Mouse (Mus musculus): ENCODE data around the gene Nutf2-ps1. TPM values are rescaled to one million over a fixed set of nuclear protein-coding genes. Genes with fewer than 3 reads are reported as not detected.
"Not testable (repeated sequence)": the region's sequence is repeated elsewhere in the genome, so short reads cannot be mapped to it uniquely, and the experiment has no call there.

Nutf2-ps1 gene
- polyA plus RNA-seq (2015; fragmentation: Nextera tagmentation; extraction: Ambion mirVana) = 402 and 410 TPM in 2 replicates

GRCm38 (mm10) chr19:53588968-53589367 is at the start of gene Nutf2-ps1:
Gene Nutf2-ps1 (minus strand): TSS chr19:53589068.
- not testable (repeated sequence) for H3K4me3 ChIP-seq; H3K36me3 ChIP-seq; H3K4me2 ChIP-seq; H3K9me3 ChIP-seq; H3K9ac ChIP-seq; ATAC-seq (ENCODE audit: borderline replicate concordance, extremely low read depth, low FRiP score, low TSS enrichment); H3K27me3 ChIP-seq; H3K4me1 ChIP-seq; H3K27ac ChIP-seq
- 96% methylated on average over 7 of the region's 7 CpGs for WGBS

GRCm38 (mm10) chr19:53638041-53638440 is 49.2 kb upstream of the Nutf2-ps1 start:
- Histone ChIP-seq H3K27me3 (no peaks in the 10 kb centered on the region), H3K9me3 (no peaks in the 10 kb centered on the region), H3K36me3 (peaks cover 75% of the 10 kb centered on the region), H3K27ac (no peak overlapping the region), H3K4me3 (no peak overlapping the region), H3K4me1 (no peaks in the 10 kb centered on the region), H3K4me2 (no peak overlapping the region), H3K9ac (no peak overlapping the region)
- 87% methylated on average over 2 of the region's 2 CpGs for WGBS
- no peak for ATAC-seq (ENCODE audit: borderline replicate concordance, extremely low read depth, low FRiP score, low TSS enrichment)

- no peak for ATAC-seq (ENCODE audit: borderline replicate concordance, extremely low read depth, low FRiP score, low TSS enrichment)
- 81% methylated on average over 13 of the region's 13 CpGs for WGBS
- Histone ChIP-seq H3K4me1 (no peaks in the 10 kb centered on the region), H3K9ac (no peak overlapping the region), H3K9me3 (no peaks in the 10 kb centered on the region), H3K36me3 (peaks cover 83% of the 10 kb centered on the region), H3K27ac (no peak overlapping the region), H3K4me3 (no peak overlapping the region), H3K4me2 (no peak overlapping the region), H3K27me3 (no peaks in the 10 kb centered on the region)
Measured at GRCm38 (mm10) chr19:53621681-53622080, 32.8 kb upstream of the Nutf2-ps1 start.

- no peaks in the 10 kb centered on the region for H3K9me3 ChIP-seq
- ATAC-seq (ENCODE audit: borderline replicate concordance, extremely low read depth, low FRiP score, low TSS enrichment) = no peak
- H3K27ac ChIP-seq = no peak overlapping the region
- no peak overlapping the region for H3K9ac ChIP-seq
- H3K4me3 ChIP-seq = no peak overlapping the region
- no peaks in the 10 kb centered on the region for H3K4me1 ChIP-seq
- no peaks in the 10 kb centered on the region for H3K27me3 ChIP-seq
- H3K4me2 ChIP-seq = no peak overlapping the region
- WGBS = 80% methylated on average over 6 of the region's 6 CpGs
- H3K36me3 ChIP-seq = peaks cover 26% of the 10 kb centered on the region; the same call in 1 of the 2 replicates
Measured at GRCm38 (mm10) chr19:53608921-53609320, 20.1 kb upstream of the Nutf2-ps1 start.

- Histone ChIP-seq H3K4me3 (peak overlapping the region; percentile 76), H3K27ac (no peak overlapping the region)
- 6% methylated on average over 11 of the region's 11 CpGs for WGBS
Measured at GRCm38 (mm10) chr19:53601363-53601655, 12.4 kb upstream of the Nutf2-ps1 start.

GRCm38 (mm10) chr19:53600549-53601362 is 11.9 kb upstream of the Nutf2-ps1 start:
- H3K27ac ChIP-seq = peak overlapping the region; percentile 93
- H3K27me3 ChIP-seq = no peaks in the 10 kb centered on the region
- WGBS = under 1% methylated on average over 51 of the region's 82 CpGs
- H3K4me1 ChIP-seq = peaks cover 19% of the 10 kb centered on the region
- peak overlapping the region; percentile 77 for H3K4me2 ChIP-seq
- no peaks in the 10 kb centered on the region for H3K9me3 ChIP-seq
- peak overlapping the region; percentile 91 for H3K9ac ChIP-seq
- ATAC-seq (ENCODE audit: borderline replicate concordance, extremely low read depth, low FRiP score, low TSS enrichment) = peak; percentile 75
- H3K36me3 ChIP-seq = peaks cover 8% of the 10 kb centered on the region
- peak overlapping the region; percentile 76 for H3K4me3 ChIP-seq

More at GRCm38 (mm10) chr19:53601363-53601655, 12.4 kb upstream of the Nutf2-ps1 start:
- Histone ChIP-seq H3K27me3 (no peaks in the 10 kb centered on the region), H3K36me3 (peaks cover 12% of the 10 kb centered on the region), H3K9ac (peak overlapping the region; percentile 91), H3K9me3 (no peaks in the 10 kb centered on the region), H3K4me2 (peak overlapping the region; percentile 77), H3K4me1 (peaks cover 19% of the 10 kb centered on the region)
- ATAC-seq (ENCODE audit: borderline replicate concordance, extremely low read depth, low FRiP score, low TSS enrichment) = no peak

- peak within 1 kb of the TSS; percentile 91 for H3K9ac ChIP-seq
- H3K36me3 ChIP-seq = peaks cover 6% of the 10 kb centered on the region
- H3K4me3 ChIP-seq = peak within 1 kb of the TSS; percentile 76
- ATAC-seq (ENCODE audit: borderline replicate concordance, extremely low read depth, low FRiP score, low TSS enrichment) = peak; percentile 97
- H3K27me3 ChIP-seq = no peaks in the 10 kb centered on the region
- peak within 1 kb of the TSS; percentile 93 for H3K27ac ChIP-seq
- peaks cover 19% of the 10 kb centered on the region for H3K4me1 ChIP-seq
- H3K9me3 ChIP-seq = no peaks in the 10 kb centered on the region
- WGBS = under 1% methylated on average over 70 of the region's 70 CpGs
- peak within 1 kb of the TSS; percentile 77 for H3K4me2 ChIP-seq
Measured at GRCm38 (mm10) chr19:53599757-53600539, 11.1 kb upstream of the Nutf2-ps1 start, which contains the start of gene Smc3. Gene Smc3 (plus strand): TSS chr19:53600398.

GRCm38 (mm10) chr19:53596723-53597474 is 8.0 kb upstream of the Nutf2-ps1 start:
- no peaks in the 10 kb centered on the region for H3K36me3 ChIP-seq
- no peak overlapping the region for H3K27ac ChIP-seq
- no peak for ATAC-seq (ENCODE audit: borderline replicate concordance, extremely low read depth, low FRiP score, low TSS enrichment)
- peaks cover 6% of the 10 kb centered on the region for H3K4me1 ChIP-seq
- no peak overlapping the region for H3K4me3 ChIP-seq
- H3K4me2 ChIP-seq = no peak overlapping the region
- no peaks in the 10 kb centered on the region for H3K27me3 ChIP-seq
- H3K9ac ChIP-seq = no peak overlapping the region
- no peaks in the 10 kb centered on the region for H3K9me3 ChIP-seq
- 65% methylated on average over 7 of the region's 7 CpGs for WGBS

GRCm38 (mm10) chr19:53587686-53588085 is 1.2 kb downstream of the Nutf2-ps1 start:
- H3K27me3 ChIP-seq; ATAC-seq (ENCODE audit: borderline replicate concordance, extremely low read depth, low FRiP score, low TSS enrichment); H3K27ac ChIP-seq; H3K4me3 ChIP-seq; H3K4me2 ChIP-seq; H3K9ac ChIP-seq; H3K9me3 ChIP-seq; H3K4me1 ChIP-seq; H3K36me3 ChIP-seq: not testable (repeated sequence)
- 91% methylated on average over 3 of the region's 3 CpGs for WGBS

GRCm38 (mm10) chr19:53580271-53580670 is 8.6 kb downstream of the Nutf2-ps1 start:
- not testable (repeated sequence) for H3K4me3 ChIP-seq; ATAC-seq (ENCODE audit: borderline replicate concordance, extremely low read depth, low FRiP score, low TSS enrichment)

GRCm38 (mm10) chr19:53578597-53579252 is 10.1 kb downstream of the Nutf2-ps1 start:
- Histone ChIP-seq H3K9ac (no peak overlapping the region), H3K4me2 (no peak overlapping the region), H3K27me3 (no peaks in the 10 kb centered on the region), H3K4me1 (peaks cover 14% of the 10 kb centered on the region), H3K4me3 (no peak overlapping the region), H3K27ac (no peak overlapping the region), H3K36me3 (no peaks in the 10 kb centered on the region), H3K9me3 (no peaks in the 10 kb centered on the region)
- ATAC-seq (ENCODE audit: borderline replicate concordance, extremely low read depth, low FRiP score, low TSS enrichment) = peak; percentile 42; the same call in 1 of the 2 replicates
- 10% methylated on average over 8 of the region's 8 CpGs for WGBS

More at GRCm38 (mm10) chr19:53580271-53580670, 8.6 kb downstream of the Nutf2-ps1 start:
- H3K9me3 ChIP-seq, H3K27me3 ChIP-seq, H3K27ac ChIP-seq, H3K4me2 ChIP-seq, H3K9ac ChIP-seq, H3K36me3 ChIP-seq: not testable (repeated sequence)
- H3K4me1 ChIP-seq = peaks cover 14% of the 10 kb centered on the region
- 81% methylated on average over 8 of the region's 8 CpGs for WGBS
